Mouse (Mus musculus) adrenal gland, postnatal 36 days (tissue): ENCODE data around the gene Trim12c. TPM values are rescaled to one million over a fixed set of nuclear protein-coding genes. Genes with fewer than 3 reads are reported as not detected.

Experiments
- total RNA-seq, 2 experiments: library from RNA; stranded (reverse); gene quantifications; 2 replicates each; pipeline ENCODE4 v1.2.3; 2021

Gene Trim12c
- total RNA-seq, 2 experiments from 2014 or later: 9.9 to 14.6 TPM

Other genes with a start within 250 kb of the Trim12c start
- gene Olfr646, start 248.5 kb downstream of the Trim12c start, total RNA-seq: not detected
- gene Ubqln5, start 223.5 kb downstream of the Trim12c start, total RNA-seq: not detected
- gene Olfr643, start 216.0 kb downstream of the Trim12c start, total RNA-seq: not detected
- gene Ubqln3, start 210.1 kb downstream of the Trim12c start, total RNA-seq: not detected
- gene Ubqlnl, start 202.8 kb downstream of the Trim12c start, total RNA-seq: not detected
- gene Olfm5, start 188.5 kb downstream of the Trim12c start, total RNA-seq: not detected
- not detected for gene Olfr648, start 170.0 kb downstream of the Trim12c start, total RNA-seq
- not detected for gene Olfr649, start 157.4 kb downstream of the Trim12c start, total RNA-seq
- gene Trim6, start 134.6 kb downstream of the Trim12c start, total RNA-seq: under 1 TPM; 0.26 to 0.36 TPM
- 10 to 100 TPM in 1 of 2 experiments, 1 to 10 TPM in 1; 7.3 to 10.5 TPM for gene Trim34a, start 108.9 kb downstream of the Trim12c start, total RNA-seq
- gene Trim5, start 65.3 kb downstream of the Trim12c start, total RNA-seq: 1 to 10 TPM; 4.2 to 8.4 TPM
- gene Trim12a, start 37.9 kb downstream of the Trim12c start, total RNA-seq: 10 to 100 TPM in 1 of 2 experiments, 1 to 10 TPM in 1; 9.7 to 19.6 TPM
- 1 to 10 TPM in 1 of 2 experiments, under 1 TPM in 1; 0.76 to 1.1 TPM for gene Trim34b, start 23.9 kb downstream of the Trim12c start, total RNA-seq
- gene Trim30b, start 16.5 kb upstream of the Trim12c start, total RNA-seq: under 1 TPM; 0.10 to 0.26 TPM
- under 1 TPM in 1 of 2 experiments, not detected in 1; 0.17 TPM for gene Trim30c, start 47.5 kb upstream of the Trim12c start, total RNA-seq
- gene Trim30a, start 111.8 kb upstream of the Trim12c start, total RNA-seq: 10 to 100 TPM in 1 of 2 experiments, 1 to 10 TPM in 1; 8.0 to 10.0 TPM
- gene Trim30d, start 154.5 kb upstream of the Trim12c start, total RNA-seq: 10 to 100 TPM in 1 of 2 experiments, 1 to 10 TPM in 1; 6.2 to 13.0 TPM
- gene Olfr651, start 196.8 kb upstream of the Trim12c start, total RNA-seq: not detected
- gene Olfr652, start 207.5 kb upstream of the Trim12c start, total RNA-seq: not detected
- not detected for gene Olfr653, start 224.0 kb upstream of the Trim12c start, total RNA-seq
- gene Olfr654, start 233.7 kb upstream of the Trim12c start, total RNA-seq: not detected
- gene Olfr655, start 248.4 kb upstream of the Trim12c start, total RNA-seq: not detected